Mouse (Mus musculus) stomach, postnatal 0 days (tissue): ENCODE measurements around the gene Oxct1. TPM values are rescaled to one million over a fixed set of nuclear protein-coding genes. Genes with fewer than 3 reads are reported as not detected.

Experiments
- ATAC-seq: fragments of 200-750 bp; cut with Nextera tagmentation; 2 replicates; pipeline ENCODE4 v1.8.0; 2017; ENCODE audit not compliant: low FRiP score, low TSS enrichment
- DNase-seq: peaks from one replicate; pipeline ENCODE4 v3.0.0-alpha.2; 2016; ENCODE audit warnings: low spot score
- H3K27ac ChIP-seq: fragments of 300-500 bp; sonication (generic); replicated peaks from 2 replicates; pipeline ENCODE4 v1.5.1; 2014; ENCODE audit warnings: mild to moderate bottlenecking, control low read depth
- H3K27me3 ChIP-seq: fragments of 300-500 bp; sonication (generic); 2 replicates; pipeline ENCODE4 v1.6.1; 2014; ENCODE audit warnings: low read length; ENCODE audit not compliant: control insufficient read depth, insufficient read depth
- H3K36me3 ChIP-seq: fragments of 300-500 bp; sonication (generic); 2 replicates; pipeline ENCODE4 v1.6.1; 2014; ENCODE audit warnings: low read length, mixed read lengths; ENCODE audit not compliant: control insufficient read depth, insufficient read depth
- H3K4me1 ChIP-seq: fragments of 300-500 bp; sonication (generic); replicated peaks from 2 replicates; pipeline ENCODE4 v1.6.1; 2014; ENCODE audit warnings: antibody characterized with exemption; ENCODE audit not compliant: control insufficient read depth, insufficient read depth
- H3K4me2 ChIP-seq: fragments of 300-500 bp; sonication (generic); replicated peaks from 2 replicates; pipeline ENCODE4 v1.6.1; 2014; ENCODE audit warnings: low read depth, mild to moderate bottlenecking, control low read depth, moderate library complexity
- H3K4me3 ChIP-seq: fragments of 300-500 bp; sonication (generic); 2 replicates; pipeline ENCODE4 v1.5.1; 2014; ENCODE audit warnings: low read depth, low read length, control low read depth
- H3K9ac ChIP-seq: fragments of 300-500 bp; sonication (generic); 2 replicates; pipeline ENCODE4 v1.6.1; 2014; ENCODE audit warnings: mild to moderate bottlenecking, low read length, control low read depth, mixed read lengths
- H3K9me3 ChIP-seq: fragments of 300-500 bp; sonication (generic); 2 replicates; pipeline ENCODE4 v1.6.1; 2016; ENCODE audit warnings: low read length; ENCODE audit not compliant: control insufficient read depth
- CTCF ChIP-seq: IDR thresholded peaks from 2 replicates; pipeline ENCODE4 v1.5.1; 2016; ENCODE audit warnings: antibody characterized with exemption, low read depth, mild to moderate bottlenecking, moderate library complexity
- EP300 ChIP-seq: optimal IDR thresholded peaks from 2 replicates; pipeline ENCODE3; 2016; ENCODE audit warnings: antibody characterized with exemption
- WGBS: fragments of 180-500 bp; shearing (Covaris S2); extraction: QIAGEN DNeasy Blood & Tissue Kit; methylation state at CpG from one replicate; pipeline ENCODE4 v1.1.7; 2014; 5-methylcytosine and 5-hydroxymethylcytosine counted together
- polyA plus RNA-seq: library from polyadenylated mRNA; unstranded; fragments of >200 nt; fragmentation: Nextera tagmentation; extraction: Ambion mirVana; gene quantifications from 2 replicates; pipeline ENCODE4 v1.2.1, GENCODE M21; 2015

The Oxct1 gene
- polyA plus RNA-seq, 1 experiment from 2014 or later: 131 TPM

DNA sequence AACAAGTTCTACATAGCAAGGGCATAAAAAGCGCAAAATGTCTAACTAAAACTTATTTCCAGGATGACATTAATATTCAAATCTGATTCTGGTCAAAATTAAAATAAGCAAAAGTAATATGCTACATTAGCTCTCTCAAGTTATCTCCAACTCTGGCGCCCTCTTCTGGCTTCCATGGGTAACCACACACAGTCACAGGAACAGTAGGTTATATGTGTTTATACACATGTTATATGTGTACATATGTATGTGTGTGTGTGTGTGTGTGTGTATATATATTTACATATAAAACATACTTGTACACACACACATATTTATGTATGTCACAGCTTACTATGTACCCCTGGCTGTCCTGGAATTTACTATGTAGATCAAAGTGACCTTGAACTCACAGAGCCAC is 38.2 kb upstream of the Oxct1 start:
- ATAC-seq (no peak), DNase-seq (peak; percentile 36)
- 58% methylated on average over 2 of the region's 2 CpGs for WGBS
- no peaks in the 10 kb centered on the region for H3K27me3 ChIP-seq
- no peaks in the 10 kb centered on the region for H3K4me1 ChIP-seq
- H3K9me3 ChIP-seq: no peaks in the 10 kb centered on the region
- H3K4me3 ChIP-seq: no peak overlapping the region
- no peak overlapping the region for H3K27ac ChIP-seq
- TF ChIP-seq EP300 (no peak), CTCF (peak; percentile 80)
- peaks cover 21% of the 10 kb centered on the region for H3K36me3 ChIP-seq
- H3K9ac ChIP-seq: no peak overlapping the region
- H3K4me2 ChIP-seq: no peak overlapping the region

DNA sequence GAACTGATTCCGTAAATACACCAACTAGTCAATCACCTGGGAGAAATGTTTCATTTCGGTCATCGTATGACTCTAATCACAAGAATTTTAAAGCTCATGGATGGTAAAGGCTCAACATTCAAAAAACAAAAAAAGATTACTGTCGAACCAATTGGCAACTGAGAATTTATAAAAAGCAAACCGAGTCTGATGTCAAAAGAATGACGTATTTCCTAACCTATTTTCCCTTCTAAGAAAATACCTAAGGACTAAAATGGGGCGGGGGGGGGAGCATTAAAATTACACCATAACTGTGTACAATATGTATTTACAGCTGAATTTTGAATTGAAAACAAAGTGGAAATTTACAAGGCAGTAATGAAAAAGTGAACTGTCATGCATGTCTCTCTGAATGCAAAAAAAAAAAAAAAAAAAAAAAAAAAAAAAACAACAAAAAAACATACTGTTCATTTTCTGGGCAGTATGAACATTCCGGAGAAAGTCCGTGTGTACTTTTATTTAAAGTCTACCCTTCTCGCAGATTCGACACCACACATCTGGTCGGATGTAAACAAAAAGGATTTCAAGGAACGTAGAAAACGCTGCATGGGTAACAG is 31.2 kb upstream of the Oxct1 start:
- H3K27ac ChIP-seq: peak overlapping the region; percentile 97
- DNase-seq (no peak), ATAC-seq (no peak)
- H3K36me3 ChIP-seq: peaks cover 12% of the 10 kb centered on the region
- H3K4me1 ChIP-seq: no peaks in the 10 kb centered on the region
- TF ChIP-seq CTCF: no peak
- TF ChIP-seq EP300: no peak
- peak overlapping the region; percentile 44 for H3K4me2 ChIP-seq
- 20% methylated on average over 14 of the region's 14 CpGs for WGBS
- H3K9me3 ChIP-seq: no peaks in the 10 kb centered on the region
- H3K4me3 ChIP-seq: peak overlapping the region; percentile 88
- no peaks in the 10 kb centered on the region for H3K27me3 ChIP-seq
- peak overlapping the region; percentile 93 for H3K9ac ChIP-seq

DNA sequence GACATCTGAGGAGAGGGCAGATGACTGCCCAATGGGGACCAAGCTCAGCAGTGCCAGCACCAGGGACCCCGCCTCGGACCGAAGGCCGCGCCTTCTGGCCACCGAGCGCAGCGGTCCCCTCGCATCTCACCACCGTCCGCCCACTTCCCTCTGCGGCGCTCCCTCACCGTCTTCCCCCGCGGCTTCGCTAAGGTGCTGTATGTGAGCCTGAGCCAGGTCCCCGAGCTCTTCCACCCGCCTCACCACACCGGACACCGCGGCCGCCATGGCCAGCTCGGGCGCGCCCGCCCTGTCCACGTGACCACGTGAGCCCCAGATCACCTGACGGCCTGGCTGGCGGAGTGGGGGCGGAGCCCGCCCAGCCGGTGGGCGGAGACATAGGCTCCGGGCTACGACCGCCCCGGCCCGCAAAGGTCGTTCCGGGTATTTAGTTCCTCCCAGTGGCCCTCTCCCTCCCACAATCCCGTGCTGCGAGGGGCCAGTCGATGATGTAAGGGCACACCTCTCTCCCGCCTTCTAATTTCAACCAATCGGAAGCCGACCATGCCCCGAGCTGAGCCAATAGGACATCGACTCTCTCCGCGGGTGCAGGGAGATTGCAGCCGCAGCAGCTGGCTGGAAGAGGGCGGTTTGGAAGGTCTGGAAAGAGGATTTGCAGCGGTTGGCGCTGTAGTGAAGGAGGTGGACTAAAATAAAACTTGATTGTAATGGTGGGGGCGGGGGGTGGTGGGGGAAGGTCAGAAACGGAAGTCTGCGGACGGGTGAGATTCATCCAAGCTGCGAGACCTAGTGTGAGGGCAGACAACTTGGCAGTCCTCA is 30.5 kb upstream of the Oxct1 start, which contains the start of gene AW549877:
Gene AW549877, minus strand, starts transcription at position 297 of the 819 bp plus-strand sequence.
- Histone ChIP-seq H3K4me2 (peak within 1 kb of the TSS; percentile 67), H3K4me1 (no peaks in the 10 kb centered on the region), H3K9me3 (no peaks in the 10 kb centered on the region), H3K4me3 (peak within 1 kb of the TSS; percentile 88), H3K27me3 (no peaks in the 10 kb centered on the region), H3K9ac (peak within 1 kb of the TSS; percentile 93), H3K36me3 (peaks cover 6% of the 10 kb centered on the region; the same call in 1 of the 2 replicates), H3K27ac (peak within 1 kb of the TSS; percentile 97)
- ATAC-seq: peak; percentile 99
- DNase-seq: peak; percentile 98
- under 1% methylated on average over 56 of the region's 61 CpGs for WGBS
- TF ChIP-seq CTCF (peak; percentile 22; the same call in 1 of the 2 replicates), EP300 (peak; percentile 91)

DNA sequence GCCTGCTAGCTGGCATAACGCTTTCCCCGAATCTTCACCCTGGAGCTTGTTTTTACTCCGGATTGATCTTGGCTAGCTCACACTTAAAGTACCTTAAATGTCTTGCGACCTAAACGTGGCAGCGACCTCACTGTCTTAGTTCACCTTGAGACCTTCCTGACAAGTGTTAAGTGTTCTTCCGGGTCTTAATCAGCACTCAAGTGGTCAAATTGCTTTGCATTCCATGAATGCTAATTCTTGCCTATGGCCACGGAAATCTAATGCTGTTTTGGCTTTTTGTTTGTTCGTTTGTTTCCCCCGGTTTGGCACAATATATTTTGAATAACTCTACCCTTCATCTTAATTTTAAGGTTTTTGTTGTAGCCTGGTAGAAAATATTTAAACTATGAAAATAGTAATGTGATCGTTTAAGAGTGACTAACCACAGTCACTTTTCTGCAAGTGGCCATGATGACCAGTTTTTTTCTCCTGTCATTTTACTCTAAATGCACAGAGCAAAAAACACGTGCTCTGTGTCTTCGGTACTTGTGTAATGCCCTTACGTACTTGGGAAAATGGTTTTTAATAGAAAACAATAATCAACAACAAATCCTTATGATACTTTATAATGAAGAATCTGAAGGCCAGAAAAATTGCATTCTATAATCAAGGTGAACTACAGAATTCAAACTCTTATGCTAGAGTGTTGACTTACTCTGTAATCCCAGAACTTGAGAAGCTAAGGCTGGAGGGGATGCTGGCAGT is 29.7 kb upstream of the Oxct1 start:
- Histone ChIP-seq H3K9ac (peak overlapping the region; percentile 58), H3K27ac (peak overlapping the region; percentile 90), H3K4me3 (peak overlapping the region; percentile 88), H3K36me3 (peaks cover 3% of the 10 kb centered on the region; the same call in 1 of the 2 replicates), H3K27me3 (no peaks in the 10 kb centered on the region), H3K4me2 (peak overlapping the region; percentile 67), H3K4me1 (no peaks in the 10 kb centered on the region), H3K9me3 (no peaks in the 10 kb centered on the region)
- TF ChIP-seq EP300 (no peak), CTCF (no peak)
- 21% methylated on average over 14 of the region's 14 CpGs for WGBS
- DNase-seq (no peak), ATAC-seq (no peak)

DNA sequence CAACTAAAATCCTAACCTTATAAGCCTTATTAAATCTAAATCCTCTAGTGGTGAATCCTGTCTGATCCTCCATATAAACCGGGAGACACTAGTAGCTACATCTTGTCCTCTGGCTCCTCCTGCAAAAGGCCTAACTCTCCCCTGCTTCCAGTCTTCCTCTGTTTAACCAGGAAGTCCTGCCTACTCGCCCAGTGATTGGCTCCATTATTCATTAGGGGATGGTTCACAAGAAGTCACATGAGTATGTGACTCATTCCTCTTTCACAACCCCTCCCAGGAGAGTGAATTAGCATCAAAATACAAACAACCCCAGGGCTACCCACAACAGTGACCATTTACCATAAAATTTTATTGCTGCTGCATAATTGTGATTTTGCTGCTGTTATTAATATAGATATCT is 27.0 kb upstream of the Oxct1 start:
- ATAC-seq (no peak), DNase-seq (no peak)
- WGBS: 64% methylated on average over 2 of the region's 2 CpGs

More for the DNA sequence above, 27.0 kb upstream of the Oxct1 start:
- H3K9me3 ChIP-seq: no peaks in the 10 kb centered on the region
- no peaks in the 10 kb centered on the region for H3K4me1 ChIP-seq
- no peak overlapping the region for H3K4me2 ChIP-seq
- H3K36me3 ChIP-seq: no peaks in the 10 kb centered on the region
- no peak overlapping the region for H3K4me3 ChIP-seq
- H3K27me3 ChIP-seq: no peaks in the 10 kb centered on the region
- H3K27ac ChIP-seq: no peak overlapping the region
- H3K9ac ChIP-seq: no peak overlapping the region
- no peak for TF ChIP-seq EP300
- no peak for TF ChIP-seq CTCF
